Mouse (Mus musculus): Measurements from ENCODE around the gene Mlycd.

- TF ChIP-seq POLR2A (IDR thresholded peaks at IDR 0.05; ENCODE audit: borderline replicate concordance, extremely low read depth, insufficient read depth, insufficient read length, poor library complexity, severe bottlenecking) (no peak), CTCF (IDR thresholded peaks at IDR 0.05; ENCODE audit: borderline replicate concordance, extremely low read depth, insufficient read depth, insufficient read length) (no peak)
Measured at GRCm38 (mm10) chr8:119428766-119429327, 34.2 kb downstream of the Mlycd start.

Data from brain, embryonic 14.5 days (tissue).